Mouse (Mus musculus) midbrain, embryonic 12.5 days (tissue): ENCODE measurements around the gene Cntnap5c. TPM values are rescaled to one million over a fixed set of nuclear protein-coding genes. Genes with fewer than 3 reads are reported as not detected.

Experiments used
- ATAC-seq: fragments of 200-750 bp; cut with Nextera tagmentation; 2 replicates; pipeline ENCODE4 v1.8.0; 2017; ENCODE audit warnings: low read depth, moderate TSS enrichment, moderate library complexity; ENCODE audit not compliant: low FRiP score
- H3K27ac ChIP-seq: fragments of 300-500 bp; sonication (generic); replicated peaks from 2 replicates; pipeline ENCODE4 v1.5.1; 2016; ENCODE audit warnings: mild to moderate bottlenecking
- H3K27me3 ChIP-seq: fragments of 300-500 bp; sonication (generic); 2 replicates; pipeline ENCODE4 v1.6.1; 2016; ENCODE audit warnings: mild to moderate bottlenecking
- H3K36me3 ChIP-seq: fragments of 300-500 bp; sonication (generic); 2 replicates; pipeline ENCODE4 v1.6.1; 2016
- H3K4me1 ChIP-seq: fragments of 300-500 bp; sonication (generic); 2 replicates; pipeline ENCODE4 v1.6.1; 2016
- H3K4me2 ChIP-seq: fragments of 300-500 bp; sonication (generic); replicated peaks from 2 replicates; pipeline ENCODE4 v1.6.1; 2016; ENCODE audit warnings: mild to moderate bottlenecking, moderate library complexity
- H3K4me3 ChIP-seq: fragments of 300-500 bp; sonication (generic); 2 replicates; pipeline ENCODE4 v1.5.1; 2016; ENCODE audit warnings: mild to moderate bottlenecking
- H3K9ac ChIP-seq: fragments of 300-500 bp; sonication (generic); replicated peaks from 2 replicates; pipeline ENCODE4 v1.6.1; 2016; ENCODE audit warnings: mild to moderate bottlenecking, moderate library complexity
- H3K9me3 ChIP-seq: fragments of 300-500 bp; sonication (generic); 2 replicates; pipeline ENCODE4 v1.6.1; 2016; ENCODE audit warnings: mild to moderate bottlenecking
- WGBS: fragments of 180-500 bp; shearing (Covaris S2); methylation state at CpG from one replicate; pipeline ENCODE4 v1.1.7; 2016; 5-methylcytosine and 5-hydroxymethylcytosine counted together
- polyA plus RNA-seq: library from polyadenylated mRNA; unstranded; fragments of >200 nt; fragmentation: Nextera tagmentation; extraction: Ambion mirVana; gene quantifications from 2 replicates; pipeline ENCODE4 v1.2.1, GENCODE M21; 2016

The Cntnap5c gene
- polyA plus RNA-seq, 1 experiment from 2014 or later: 0.92 TPM

- WGBS: 81% methylated on average over 7 of the region's 7 CpGs
- H3K4me3 ChIP-seq: no peak overlapping the region
- H3K27me3 ChIP-seq: no peaks in the 10 kb centered on the region
- H3K4me1 ChIP-seq: no peaks in the 10 kb centered on the region
- no peak for ATAC-seq
- no peak overlapping the region for H3K27ac ChIP-seq
- H3K9me3 ChIP-seq: no peaks in the 10 kb centered on the region
- no peak overlapping the region for H3K9ac ChIP-seq
- H3K4me2 ChIP-seq: no peak overlapping the region
- no peaks in the 10 kb centered on the region for H3K36me3 ChIP-seq
Observed at GRCm38 (mm10) chr17:58069912-58070311, 300.5 kb downstream of the Cntnap5c start.

- Histone ChIP-seq H3K9me3 (no peaks in the 10 kb centered on the region), H3K27me3 (no peaks in the 10 kb centered on the region), H3K4me1 (no peaks in the 10 kb centered on the region), H3K4me2 (no peak overlapping the region), H3K4me3 (no peak overlapping the region), H3K27ac (no peak overlapping the region), H3K36me3 (no peaks in the 10 kb centered on the region), H3K9ac (no peak overlapping the region)
- no peak for ATAC-seq
- WGBS: no CpG with 5 or more reads among the region's 1 CpGs
Observed at GRCm38 (mm10) chr17:58082676-58083075, 313.3 kb downstream of the Cntnap5c start.

GRCm38 (mm10) chr17:58104505-58104904, 335.1 kb downstream of the Cntnap5c start:
- Histone ChIP-seq H3K27me3 (no peaks in the 10 kb centered on the region), H3K27ac (no peak overlapping the region), H3K9ac (no peak overlapping the region), H3K4me3 (no peak overlapping the region), H3K36me3 (no peaks in the 10 kb centered on the region), H3K4me1 (no peaks in the 10 kb centered on the region), H3K4me2 (no peak overlapping the region), H3K9me3 (no peaks in the 10 kb centered on the region)
- WGBS: 55% methylated on average over 2 of the region's 2 CpGs
- peak; percentile 77 for ATAC-seq

GRCm38 (mm10) chr17:58107901-58108300, 338.5 kb downstream of the Cntnap5c start:
- H3K27ac ChIP-seq: no peak overlapping the region
- H3K4me1 ChIP-seq: no peaks in the 10 kb centered on the region
- H3K9ac ChIP-seq: no peak overlapping the region
- 92% methylated on average over 3 of the region's 3 CpGs for WGBS
- no peaks in the 10 kb centered on the region for H3K27me3 ChIP-seq
- H3K4me2 ChIP-seq: no peak overlapping the region
- H3K9me3 ChIP-seq: no peaks in the 10 kb centered on the region
- no peak for ATAC-seq
- H3K4me3 ChIP-seq: no peak overlapping the region
- H3K36me3 ChIP-seq: no peaks in the 10 kb centered on the region

- Histone ChIP-seq H3K9me3 (no peaks in the 10 kb centered on the region), H3K4me2 (no peak overlapping the region), H3K27ac (no peak overlapping the region), H3K4me3 (no peak overlapping the region), H3K27me3 (no peaks in the 10 kb centered on the region), H3K4me1 (no peaks in the 10 kb centered on the region), H3K9ac (no peak overlapping the region), H3K36me3 (no peaks in the 10 kb centered on the region)
- no peak for ATAC-seq
- 73% methylated on average over 1 of the region's 1 CpGs for WGBS
Observed at GRCm38 (mm10) chr17:58108335-58108734, 339.0 kb downstream of the Cntnap5c start.

GRCm38 (mm10) chr17:58187171-58187570, 417.8 kb downstream of the Cntnap5c start:
- no peak for ATAC-seq
- no peaks in the 10 kb centered on the region for H3K4me1 ChIP-seq
- H3K27me3 ChIP-seq: no peaks in the 10 kb centered on the region
- no peak overlapping the region for H3K27ac ChIP-seq
- no peaks in the 10 kb centered on the region for H3K9me3 ChIP-seq
- no peak overlapping the region for H3K4me3 ChIP-seq
- no peak overlapping the region for H3K9ac ChIP-seq
- no peak overlapping the region for H3K4me2 ChIP-seq
- H3K36me3 ChIP-seq: no peaks in the 10 kb centered on the region
- 81% methylated on average over 1 of the region's 1 CpGs for WGBS

- H3K4me2 ChIP-seq: no peak overlapping the region
- no peaks in the 10 kb centered on the region for H3K4me1 ChIP-seq
- no peaks in the 10 kb centered on the region for H3K27me3 ChIP-seq
- no peak overlapping the region for H3K27ac ChIP-seq
- no peak overlapping the region for H3K4me3 ChIP-seq
- no peaks in the 10 kb centered on the region for H3K36me3 ChIP-seq
- no peak for ATAC-seq
- no peaks in the 10 kb centered on the region for H3K9me3 ChIP-seq
- 91% methylated on average over 2 of the region's 2 CpGs for WGBS
- H3K9ac ChIP-seq: no peak overlapping the region
Observed at GRCm38 (mm10) chr17:58201148-58201547, 431.8 kb downstream of the Cntnap5c start.

- Histone ChIP-seq H3K36me3 (no peaks in the 10 kb centered on the region), H3K27me3 (no peaks in the 10 kb centered on the region), H3K4me3 (no peak overlapping the region), H3K9me3 (no peaks in the 10 kb centered on the region), H3K9ac (no peak overlapping the region), H3K27ac (no peak overlapping the region), H3K4me1 (no peaks in the 10 kb centered on the region), H3K4me2 (no peak overlapping the region)
- no peak for ATAC-seq
- 84% methylated on average over 2 of the region's 2 CpGs for WGBS
Observed at GRCm38 (mm10) chr17:58268058-58268457, 498.7 kb downstream of the Cntnap5c start.

GRCm38 (mm10) chr17:58351310-58351709, 581.9 kb downstream of the Cntnap5c start:
- H3K4me1 ChIP-seq: no peaks in the 10 kb centered on the region
- no peak for ATAC-seq
- H3K9ac ChIP-seq: no peak overlapping the region
- no peak overlapping the region for H3K4me2 ChIP-seq
- no peak overlapping the region for H3K27ac ChIP-seq
- no peaks in the 10 kb centered on the region for H3K9me3 ChIP-seq
- H3K4me3 ChIP-seq: no peak overlapping the region
- WGBS: 87% methylated on average over 6 of the region's 6 CpGs
- no peaks in the 10 kb centered on the region for H3K27me3 ChIP-seq
- no peaks in the 10 kb centered on the region for H3K36me3 ChIP-seq

- no peaks in the 10 kb centered on the region for H3K9me3 ChIP-seq
- H3K9ac ChIP-seq: no peak overlapping the region
- no peaks in the 10 kb centered on the region for H3K36me3 ChIP-seq
- no peaks in the 10 kb centered on the region for H3K27me3 ChIP-seq
- ATAC-seq: no peak
- 59% methylated on average over 2 of the region's 2 CpGs for WGBS
- no peaks in the 10 kb centered on the region for H3K4me1 ChIP-seq
- H3K4me2 ChIP-seq: no peak overlapping the region
- H3K4me3 ChIP-seq: no peak overlapping the region
- H3K27ac ChIP-seq: no peak overlapping the region
Observed at GRCm38 (mm10) chr17:58356224-58356623, 586.9 kb downstream of the Cntnap5c start.

GRCm38 (mm10) chr17:58363582-58364267, 594.4 kb downstream of the Cntnap5c start:
- WGBS: 83% methylated on average over 4 of the region's 4 CpGs

GRCm38 (mm10) chr17:58370089-58370488, 600.7 kb downstream of the Cntnap5c start:
- no peaks in the 10 kb centered on the region for H3K9me3 ChIP-seq
- H3K9ac ChIP-seq: no peak overlapping the region
- ATAC-seq: no peak
- no peak overlapping the region for H3K27ac ChIP-seq
- H3K27me3 ChIP-seq: no peaks in the 10 kb centered on the region
- H3K4me2 ChIP-seq: no peak overlapping the region
- no peaks in the 10 kb centered on the region for H3K4me1 ChIP-seq
- no peaks in the 10 kb centered on the region for H3K36me3 ChIP-seq
- no peak overlapping the region for H3K4me3 ChIP-seq

More at GRCm38 (mm10) chr17:58363582-58364267, 594.4 kb downstream of the Cntnap5c start:
- 0 out of 2 replicates have a peak, but pooled peaks have one; percentile 49 for ATAC-seq
- no peaks in the 10 kb centered on the region for H3K36me3 ChIP-seq
- no peaks in the 10 kb centered on the region for H3K27me3 ChIP-seq
- H3K4me2 ChIP-seq: no peak overlapping the region
- no peak overlapping the region for H3K4me3 ChIP-seq
- H3K9ac ChIP-seq: no peak overlapping the region
- H3K4me1 ChIP-seq: no peaks in the 10 kb centered on the region
- H3K9me3 ChIP-seq: no peaks in the 10 kb centered on the region
- no peak overlapping the region for H3K27ac ChIP-seq

GRCm38 (mm10) chr17:58407769-58408168, 638.4 kb downstream of the Cntnap5c start:
- Histone ChIP-seq H3K4me2 (no peak overlapping the region), H3K27ac (no peak overlapping the region), H3K9ac (no peak overlapping the region), H3K4me3 (no peak overlapping the region), H3K27me3 (no peaks in the 10 kb centered on the region), H3K4me1 (no peaks in the 10 kb centered on the region), H3K9me3 (no peaks in the 10 kb centered on the region), H3K36me3 (no peaks in the 10 kb centered on the region)
- no peak for ATAC-seq
